Mouse (Mus musculus) E14TG2a.4 (cell line): Measurements from ENCODE around the gene A2ml1.

Experiments
- H3K27me3 ChIP-seq: 2 replicates; pipeline ENCODE4 v1.6.1; 2014; ENCODE audit warnings: low read length, control low read depth; ENCODE audit not compliant: insufficient read depth
- H3K36me3 ChIP-seq: 2 replicates; pipeline ENCODE4 v1.6.1; 2014; ENCODE audit warnings: low read length, control low read depth; ENCODE audit not compliant: insufficient read depth
- H3K4me1 ChIP-seq: replicated peaks from 2 replicates; pipeline ENCODE4 v1.6.1; 2014; ENCODE audit warnings: low read depth, low read length, control low read depth
- H3K4me3 ChIP-seq: replicated peaks from 2 replicates; pipeline ENCODE4 v1.5.1; 2014; ENCODE audit warnings: mild to moderate bottlenecking, low read length
- H3K9me3 ChIP-seq: 2 replicates; pipeline ENCODE4 v1.6.1; 2014; ENCODE audit warnings: low read length, control low read depth
- CTCF ChIP-seq: conservative IDR thresholded peaks from 2 replicates; pipeline ENCODE4 v1.5.1; 2014; ENCODE audit warnings: low read length
- NANOG ChIP-seq: IDR thresholded peaks from 2 replicates; pipeline ENCODE4 v1.6.1; 2014; ENCODE audit warnings: borderline replicate concordance, low read length, mixed read lengths
- POU5F1 ChIP-seq: IDR thresholded peaks from 2 replicates; pipeline ENCODE4 v1.6.1; 2014; ENCODE audit warnings: low read length, borderline replicate concordance

A2ml1 gene

DNA sequence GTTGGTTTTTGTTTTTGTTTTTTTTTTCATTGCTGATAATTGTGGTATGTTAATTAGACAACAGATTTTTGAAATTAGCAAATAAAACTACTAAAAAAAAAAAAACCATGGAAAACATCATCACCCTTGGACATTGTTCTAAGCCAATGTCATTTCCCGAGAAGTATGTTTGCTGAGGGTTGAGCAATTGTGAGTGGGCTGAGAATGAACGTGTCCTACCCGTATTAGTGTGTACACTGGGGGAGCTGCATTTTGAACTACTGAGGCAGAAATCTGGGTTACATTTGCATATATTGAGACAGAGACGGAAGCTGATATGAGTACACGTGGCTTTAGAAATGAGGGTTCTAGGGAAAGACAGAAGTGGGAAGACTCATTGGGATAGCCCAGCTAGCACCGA lies 48.1 kb downstream of the A2ml1 start:
- Histone ChIP-seq H3K36me3 (no peaks in the 10 kb centered on the region), H3K4me1 (no peaks in the 10 kb centered on the region), H3K27me3 (no peaks in the 10 kb centered on the region), H3K9me3 (no peaks in the 10 kb centered on the region), H3K4me3 (no peak overlapping the region)
- TF ChIP-seq CTCF = no peak
- no peak for TF ChIP-seq POU5F1
- no peak for TF ChIP-seq NANOG

DNA sequence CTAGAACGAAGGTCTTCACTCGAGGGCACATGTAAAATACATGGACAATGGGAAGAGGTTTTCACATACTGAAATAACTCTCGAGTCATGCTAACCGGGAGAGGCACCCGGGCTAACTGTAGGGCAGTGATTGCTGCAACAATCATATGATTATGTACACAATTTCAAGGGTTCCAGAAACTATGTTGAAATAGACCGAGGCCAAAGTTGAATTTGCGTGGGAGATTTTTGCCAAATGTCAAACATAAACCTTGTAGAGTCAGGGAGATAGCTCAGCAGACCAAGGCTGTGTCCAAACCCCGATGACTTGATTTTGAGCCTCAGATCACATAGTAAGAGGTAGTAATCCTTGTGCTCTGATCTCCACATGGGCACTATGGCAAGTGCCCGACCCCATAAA lies 48.7 kb downstream of the A2ml1 start:
- Histone ChIP-seq H3K36me3 (no peaks in the 10 kb centered on the region), H3K4me3 (no peak overlapping the region), H3K27me3 (no peaks in the 10 kb centered on the region), H3K4me1 (no peaks in the 10 kb centered on the region), H3K9me3 (no peaks in the 10 kb centered on the region)
- TF ChIP-seq CTCF (no peak), POU5F1 (no peak), NANOG (no peak)

- Histone ChIP-seq H3K27me3 (no peaks in the 10 kb centered on the region), H3K36me3 (no peaks in the 10 kb centered on the region), H3K4me3 (no peak overlapping the region), H3K9me3 (peaks cover 7% of the 10 kb centered on the region; the same call in 1 of the 2 replicates), H3K4me1 (no peaks in the 10 kb centered on the region)
- no peak for TF ChIP-seq CTCF
Observed at GRCm38 (mm10) chr6:128528491-128528890, 52.9 kb downstream of the A2ml1 start.

GRCm38 (mm10) chr6:128527110-128527509 lies 54.3 kb downstream of the A2ml1 start:
- H3K36me3 ChIP-seq = no peaks in the 10 kb centered on the region
- no peak for TF ChIP-seq CTCF
- TF ChIP-seq POU5F1 = no peak
- TF ChIP-seq NANOG = no peak
- no peaks in the 10 kb centered on the region for H3K4me1 ChIP-seq
- no peaks in the 10 kb centered on the region for H3K27me3 ChIP-seq
- H3K4me3 ChIP-seq = no peak overlapping the region
- peaks cover 7% of the 10 kb centered on the region; the same call in 1 of the 2 replicates for H3K9me3 ChIP-seq

- Histone ChIP-seq H3K4me3 (no peak within 1 kb of the TSS), H3K4me1 (no peaks in the 10 kb centered on the region), H3K27me3 (no peaks in the 10 kb centered on the region), H3K9me3 (peaks cover 7% of the 10 kb centered on the region; the same call in 1 of the 2 replicates), H3K36me3 (no peaks in the 10 kb centered on the region)
- TF ChIP-seq CTCF = no peak
- TF ChIP-seq POU5F1 = no peak
- TF ChIP-seq NANOG = no peak
Observed at GRCm38 (mm10) chr6:128526601-128527000, 54.8 kb downstream of the A2ml1 start, which contains the start of gene Pzp. TSS of gene Pzp (minus strand) at chr6:128526720.

DNA sequence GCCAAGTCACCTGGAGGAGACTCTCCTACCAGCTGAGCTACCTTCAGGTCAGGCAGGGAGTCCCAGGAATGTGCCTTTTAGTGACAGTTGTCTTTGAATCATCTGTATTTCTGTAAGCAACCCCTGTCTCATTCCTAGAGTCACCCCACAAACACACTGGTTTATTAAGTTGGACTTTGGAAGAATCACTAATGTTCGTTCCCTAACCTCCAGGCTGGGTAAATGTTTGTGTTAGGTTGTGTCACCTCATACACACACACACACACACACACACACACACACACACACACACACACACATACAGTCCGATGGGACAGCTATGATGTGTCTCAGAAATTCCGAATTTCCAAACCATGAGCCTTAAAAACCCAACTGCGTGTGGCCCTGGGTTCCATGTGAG lies 55.6 kb downstream of the A2ml1 start:
- Histone ChIP-seq H3K4me3 (no peak overlapping the region), H3K4me1 (no peaks in the 10 kb centered on the region), H3K36me3 (no peaks in the 10 kb centered on the region), H3K9me3 (peaks cover 7% of the 10 kb centered on the region; the same call in 1 of the 2 replicates), H3K27me3 (no peaks in the 10 kb centered on the region)
- TF ChIP-seq CTCF = no peak
- TF ChIP-seq POU5F1 = no peak
- no peak for TF ChIP-seq NANOG

GRCm38 (mm10) chr6:128523360-128523759 lies 58.0 kb downstream of the A2ml1 start:
- no peak overlapping the region for H3K4me3 ChIP-seq

DNA sequence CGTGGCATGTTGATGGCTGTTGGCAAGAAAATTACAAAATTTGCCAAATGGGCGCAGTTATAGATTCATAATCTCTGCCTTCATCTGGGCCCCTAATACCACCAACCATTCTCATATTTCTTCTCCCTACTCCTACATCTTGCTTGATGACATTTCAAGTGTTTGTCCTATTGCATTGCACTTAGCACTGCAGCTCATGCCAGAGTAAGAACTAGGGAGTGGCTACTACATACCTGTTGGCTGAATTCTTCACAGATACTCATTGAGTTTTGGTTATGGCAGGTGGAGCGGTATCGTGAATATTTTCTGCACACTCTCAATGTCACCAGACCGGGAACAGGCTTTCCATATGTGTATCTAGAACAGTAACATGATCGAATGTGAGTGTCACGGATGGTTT lies 62.2 kb downstream of the A2ml1 start:
- Histone ChIP-seq H3K4me1 (no peaks in the 10 kb centered on the region), H3K9me3 (peaks cover 2% of the 10 kb centered on the region; the same call in 1 of the 2 replicates), H3K4me3 (no peak overlapping the region), H3K36me3 (no peaks in the 10 kb centered on the region), H3K27me3 (no peaks in the 10 kb centered on the region)
- no peak for TF ChIP-seq POU5F1
- no peak for TF ChIP-seq NANOG
- no peak for TF ChIP-seq CTCF

More at GRCm38 (mm10) chr6:128523360-128523759, 58.0 kb downstream of the A2ml1 start:
- TF ChIP-seq POU5F1 (no peak), CTCF (no peak), NANOG (no peak)
- peaks cover 7% of the 10 kb centered on the region; the same call in 1 of the 2 replicates for H3K9me3 ChIP-seq
- no peaks in the 10 kb centered on the region for H3K4me1 ChIP-seq
- H3K27me3 ChIP-seq = no peaks in the 10 kb centered on the region
- H3K36me3 ChIP-seq = no peaks in the 10 kb centered on the region

DNA sequence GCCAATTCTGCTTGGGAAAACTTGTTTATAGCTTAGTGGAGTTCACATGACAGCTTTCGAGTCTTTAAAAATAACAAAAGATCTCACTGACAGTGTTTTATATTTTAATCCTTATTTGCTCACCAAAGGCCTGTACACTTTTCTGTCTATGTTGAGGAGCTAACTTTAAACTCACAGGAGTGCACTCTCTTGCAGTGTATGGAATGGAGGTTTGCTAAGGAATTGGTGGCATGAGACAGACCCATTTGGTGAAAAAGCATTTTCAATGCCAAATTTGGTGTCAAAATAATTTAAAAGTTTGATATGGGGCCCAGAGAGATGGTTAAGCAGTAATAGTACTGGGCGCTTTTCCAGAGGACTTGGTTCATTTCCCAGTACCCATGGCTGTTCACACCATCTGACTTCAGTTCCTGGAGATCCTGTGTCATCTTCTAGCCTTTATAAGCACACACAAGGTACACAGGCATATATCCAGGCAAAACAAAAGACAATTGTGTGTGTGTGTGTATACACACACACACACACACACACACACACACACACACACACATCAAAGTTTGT lies 75.7 kb downstream of the A2ml1 start:
- no peaks in the 10 kb centered on the region for H3K4me1 ChIP-seq
- H3K27me3 ChIP-seq = no peaks in the 10 kb centered on the region
- no peaks in the 10 kb centered on the region for H3K9me3 ChIP-seq
- no peaks in the 10 kb centered on the region for H3K36me3 ChIP-seq
- no peak for TF ChIP-seq NANOG
- no peak for TF ChIP-seq CTCF
- no peak for TF ChIP-seq POU5F1
- no peak overlapping the region for H3K4me3 ChIP-seq
